Mouse (Mus musculus): Measurements from ENCODE around the gene Wbp1. TPM values are rescaled to one million over a fixed set of nuclear protein-coding genes. Genes with fewer than 3 reads are reported as not detected.

Gene Wbp1
- 10 to 100 TPM; 25.1 to 28.9 (median 28.3) TPM for polyA plus RNA-seq (2017; shearing (Covaris generic))

DNA sequence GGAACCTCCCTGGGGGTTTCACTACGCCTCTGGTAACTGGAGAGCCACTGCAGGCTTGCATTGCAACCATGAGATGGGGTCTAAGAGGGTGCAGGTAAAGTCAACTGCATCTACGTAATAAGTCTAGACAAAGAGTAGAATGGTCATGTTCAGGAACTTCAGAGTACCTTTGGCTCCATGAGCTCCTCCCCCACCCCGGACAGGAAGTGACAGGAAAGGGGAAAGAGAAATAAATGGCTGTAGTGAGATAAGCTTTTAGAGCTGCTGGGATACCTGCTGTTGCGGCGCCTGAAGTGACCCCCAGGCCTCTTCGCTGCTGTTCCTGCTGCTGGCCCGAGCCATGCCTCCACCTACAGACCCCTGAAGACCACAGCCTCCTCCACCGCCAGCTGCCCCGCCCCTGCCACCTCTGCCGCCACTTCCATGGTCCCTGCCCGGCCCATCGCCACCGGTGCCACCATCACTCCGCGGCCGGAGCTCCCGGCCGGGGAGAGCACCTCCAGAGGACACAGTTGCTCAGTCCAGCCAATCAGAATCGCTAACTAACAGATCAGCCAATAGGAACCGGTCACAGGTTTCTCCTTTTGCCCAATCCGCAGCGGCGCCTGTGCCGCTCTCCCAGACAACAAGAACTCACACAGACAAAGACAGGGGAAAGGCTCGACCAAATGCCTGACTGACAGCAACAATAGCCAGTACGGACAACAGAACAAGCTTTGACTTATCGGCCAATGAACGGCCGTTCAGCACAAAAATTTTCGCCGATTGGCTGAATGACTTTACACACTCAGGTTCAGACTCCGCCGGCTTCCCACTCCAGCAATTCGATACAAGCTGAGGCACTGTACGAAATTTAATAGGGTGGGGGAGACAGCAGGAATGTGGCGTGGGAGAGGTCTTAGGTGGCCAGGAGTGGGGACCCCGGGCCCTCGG lies at the start of gene Wbp1:
TSS of gene Wbp1 (minus strand) at position 630 of the 933 bp plus-strand sequence.
- peak; percentile 92 for ATAC-seq

DNA sequence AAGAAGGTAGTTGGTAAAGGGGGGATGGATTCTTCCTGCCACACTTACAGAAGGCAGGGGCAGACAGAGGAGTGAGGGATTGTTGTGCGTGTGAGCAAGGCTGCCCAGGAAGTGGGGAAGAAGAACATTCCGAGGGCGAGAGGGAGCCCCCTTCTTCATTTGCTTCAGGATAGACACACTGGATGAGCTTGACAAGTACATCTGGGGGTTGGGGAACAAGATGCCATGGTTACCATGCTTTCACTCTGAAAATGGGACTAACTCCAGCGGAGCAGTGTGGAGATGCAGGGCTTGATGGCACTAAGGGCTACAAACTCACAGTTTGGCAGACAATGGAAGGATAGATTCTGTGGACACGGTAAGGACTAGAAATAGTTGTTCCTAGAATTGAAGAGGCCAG lies 49.7 kb upstream of the Wbp1 start:
- no peak for ATAC-seq

DNA sequence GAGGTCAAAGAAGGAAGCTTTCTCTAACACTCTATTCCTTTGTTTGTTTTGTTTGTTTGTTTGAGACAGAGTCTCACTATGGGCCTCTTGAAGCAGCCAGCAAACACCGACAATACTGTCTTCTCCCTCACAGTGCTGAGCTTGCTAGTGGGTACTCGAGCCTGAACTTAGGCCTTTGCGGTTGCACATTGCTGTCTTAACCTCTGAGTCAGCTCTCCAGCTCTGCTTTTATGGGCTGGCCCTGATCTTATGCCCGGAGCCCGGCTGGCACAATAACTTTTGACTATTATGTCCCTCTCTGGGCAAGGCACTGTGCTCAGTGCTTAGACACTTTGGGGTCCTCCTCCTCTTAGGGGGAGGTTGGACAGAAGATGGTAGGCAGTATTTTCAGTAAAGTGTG lies 48.5 kb upstream of the Wbp1 start:
- ATAC-seq, result no peak

DNA sequence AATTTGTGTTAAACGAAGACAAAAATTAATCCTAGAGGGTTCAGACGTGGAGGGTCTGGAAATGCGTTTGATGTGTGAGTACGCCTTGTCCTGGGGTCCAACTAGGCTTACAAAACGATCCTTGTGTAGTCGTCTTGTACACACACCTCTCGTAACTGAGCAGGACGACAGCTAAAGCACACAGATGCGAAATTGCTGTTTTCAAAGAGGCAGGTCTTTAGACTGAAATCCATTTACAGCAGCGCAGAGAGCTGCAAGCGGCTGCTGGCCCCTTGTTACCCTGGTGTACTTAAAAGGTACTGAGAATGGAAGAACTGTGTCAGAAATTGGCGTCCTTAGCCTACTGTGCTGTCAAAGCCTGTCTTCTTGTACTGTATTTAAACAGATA lies 44.9 kb upstream of the Wbp1 start:
- peak; percentile 33 for ATAC-seq

DNA sequence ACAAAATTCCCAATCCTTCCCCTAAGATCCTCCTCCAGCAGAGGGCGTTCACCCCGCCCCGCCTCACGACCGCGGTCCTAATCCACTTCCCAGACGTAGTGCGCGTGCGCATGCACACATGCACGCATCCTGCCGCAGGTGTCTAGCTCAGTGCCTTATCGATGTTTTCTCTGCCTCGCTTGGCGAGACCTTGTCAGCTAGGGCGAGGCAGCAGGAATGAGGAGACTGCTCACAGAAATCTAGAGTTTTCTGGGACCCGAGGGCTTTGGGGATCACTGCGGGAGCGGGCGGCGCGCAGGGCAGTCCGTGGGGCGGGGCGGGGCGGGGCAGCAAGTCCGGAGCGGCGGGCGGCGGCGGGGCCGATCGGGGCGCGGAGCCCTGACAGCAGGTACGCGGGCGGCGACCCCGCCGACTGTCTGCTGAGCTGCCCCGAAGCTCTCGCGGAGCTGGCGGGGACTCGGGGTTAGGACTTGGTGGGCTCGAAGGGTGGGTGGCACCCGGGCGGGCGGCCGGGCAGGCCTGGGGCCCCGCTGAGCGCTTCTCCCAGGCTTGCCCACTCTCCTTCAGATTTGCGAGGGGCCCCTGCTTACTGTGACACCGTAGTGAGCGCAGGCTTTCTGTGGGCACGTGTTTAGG lies 44.4 kb upstream of the Wbp1 start, which contains the start of gene Dctn1:
TSS of gene Dctn1 (plus strand) at position 314 of the 636 bp plus-strand sequence.
- ATAC-seq, result peak; percentile 82

DNA sequence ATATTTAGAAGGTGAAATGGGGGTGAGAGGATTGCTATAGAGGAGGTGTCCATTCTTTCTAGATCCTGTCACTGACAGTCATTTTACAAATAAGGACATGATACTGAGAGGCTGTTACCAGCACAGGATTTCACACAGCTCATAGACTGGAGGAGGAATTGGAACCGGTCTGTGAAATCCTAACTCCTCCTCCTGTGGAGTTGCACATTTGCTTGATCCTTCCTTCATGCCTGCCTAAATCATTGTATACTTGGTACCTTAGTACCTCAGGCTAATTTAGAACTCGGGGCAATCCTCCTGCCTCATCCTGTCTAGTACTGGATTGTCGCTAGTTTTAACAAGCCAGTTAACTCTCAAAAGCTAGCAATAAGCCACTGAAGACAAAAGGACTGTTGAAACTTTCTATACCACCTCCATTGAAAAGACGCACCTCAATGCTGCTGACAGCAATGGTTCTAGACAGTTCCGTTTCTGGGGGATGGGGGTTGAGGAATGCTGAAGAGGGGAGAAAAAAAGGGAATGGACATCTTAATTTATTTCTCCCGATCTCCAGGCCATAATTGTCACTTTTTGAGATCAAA lies 43.8 kb upstream of the Wbp1 start:
- ATAC-seq, result peak; percentile 57

DNA sequence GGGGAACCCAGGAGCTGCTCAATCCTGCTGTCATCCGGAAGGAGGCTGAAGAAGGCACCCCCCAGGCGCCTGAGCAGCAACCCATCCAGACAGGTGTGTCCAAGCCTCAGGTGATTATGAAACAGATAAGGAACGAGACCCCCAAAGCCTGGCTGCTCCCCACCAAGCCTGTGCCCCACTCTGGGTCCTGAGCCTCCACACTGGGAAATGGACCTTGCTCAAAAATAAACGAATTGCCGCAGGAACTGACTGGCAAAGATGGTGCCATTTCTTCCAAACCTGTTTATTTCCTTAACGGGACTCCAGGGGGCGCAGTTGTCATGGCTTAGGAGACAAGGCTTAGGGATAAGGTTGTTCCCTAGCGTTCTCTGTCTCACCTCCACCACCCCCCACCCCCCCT lies 41.3 kb upstream of the Wbp1 start:
- ATAC-seq, result no peak

DNA sequence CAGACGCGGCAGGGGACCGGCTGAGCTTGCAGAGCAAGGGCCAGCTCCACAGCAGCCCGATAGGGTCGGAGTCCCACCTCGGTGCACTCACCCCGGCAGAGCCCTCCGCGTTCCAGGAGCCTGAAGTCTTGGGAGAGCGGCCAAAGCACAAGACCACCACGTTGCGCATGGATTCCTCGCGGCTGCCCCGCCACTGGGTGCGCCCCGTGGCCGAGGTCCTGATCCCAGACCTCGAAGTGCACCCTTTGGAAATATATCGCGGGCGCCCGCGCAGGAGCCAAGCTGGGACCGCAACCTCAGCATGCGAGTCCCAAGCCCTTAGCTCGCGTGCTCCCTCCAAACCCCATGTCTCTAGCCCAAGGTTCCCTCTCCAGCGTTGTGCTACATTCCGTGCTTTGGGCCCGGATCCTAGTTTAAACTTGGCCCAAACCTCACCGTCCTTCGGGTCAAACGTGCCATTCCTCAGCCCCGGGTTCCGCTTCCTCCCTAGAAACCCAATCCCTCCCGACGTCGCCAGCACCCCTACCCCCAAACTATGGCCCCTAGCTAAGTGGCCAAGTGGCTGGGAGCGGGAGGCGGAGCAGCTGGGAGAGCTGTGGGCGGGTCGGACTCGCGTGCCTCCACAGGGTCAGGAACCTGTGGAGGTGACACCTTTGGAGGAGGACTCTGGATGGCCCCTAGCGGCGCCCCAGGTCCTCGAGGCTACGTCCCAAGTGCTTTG lies 40.7 kb upstream of the Wbp1 start:
- no peak for ATAC-seq

DNA sequence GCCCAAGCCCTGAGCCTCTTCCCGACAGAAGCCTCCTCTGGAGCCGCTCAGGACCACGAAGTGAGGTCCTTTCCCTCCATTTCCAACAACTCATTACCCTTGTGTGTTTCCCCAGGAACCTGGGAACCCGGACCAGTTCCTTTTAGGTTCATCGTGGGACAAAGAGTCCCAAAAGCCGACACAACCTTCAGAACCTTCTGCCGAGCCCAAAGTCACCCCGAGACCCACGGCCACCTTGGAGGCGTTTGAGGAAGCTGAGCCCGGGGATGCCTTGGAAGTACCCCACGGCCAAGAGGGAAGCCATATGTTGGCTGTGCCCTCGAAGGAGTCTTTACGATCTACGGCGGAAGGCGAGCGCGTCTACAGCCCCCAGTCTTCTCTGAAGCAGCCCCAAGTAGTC lies 40.1 kb upstream of the Wbp1 start:
- no peak for ATAC-seq

DNA sequence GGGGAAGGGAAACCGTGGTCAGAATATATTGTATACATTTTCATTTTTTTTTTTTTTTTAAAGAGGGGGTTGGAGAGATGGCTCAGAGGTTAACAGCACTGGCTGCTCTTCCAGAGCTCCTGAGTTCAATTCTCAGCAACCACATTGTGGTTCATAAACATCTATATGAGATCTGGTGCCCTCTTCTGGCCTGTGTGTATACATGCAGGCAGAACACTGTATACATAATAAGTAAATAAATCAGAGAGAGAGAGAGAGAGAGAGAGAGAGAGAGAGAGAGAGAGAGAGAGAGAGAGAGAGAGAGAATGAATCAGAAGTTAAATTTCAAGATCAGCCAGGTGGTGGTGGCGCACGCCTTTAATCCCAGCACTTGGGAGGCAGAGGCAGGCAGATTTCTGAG lies 38.1 kb upstream of the Wbp1 start:
- ATAC-seq, result peak; percentile 62

DNA sequence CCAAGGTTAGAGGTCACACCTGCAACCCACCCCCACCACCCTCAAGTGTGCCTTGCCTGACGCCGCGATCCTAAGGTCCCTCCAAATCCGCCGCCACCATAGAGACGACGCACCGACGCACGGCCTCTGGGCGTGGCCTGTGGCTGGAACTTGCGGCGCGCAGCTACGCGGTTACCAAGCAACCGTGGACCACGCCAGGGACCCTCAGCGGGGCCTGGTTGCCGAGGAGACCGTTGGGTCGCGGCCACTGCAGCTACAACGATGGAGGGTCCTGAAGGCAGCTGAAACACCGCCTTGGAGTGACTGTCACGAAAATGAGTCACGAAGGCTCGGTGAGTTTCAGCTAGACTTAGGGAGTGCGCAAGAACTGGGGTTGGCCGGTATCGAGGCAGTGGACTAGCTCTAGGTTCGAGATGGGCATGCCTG lies 34.9 kb upstream of the Wbp1 start, which contains the start of the genes Wdr54 and 1700003E16Rik:
TSS of gene Wdr54 (minus strand) at position 139 of the 426 bp plus-strand sequence.
TSS of gene 1700003E16Rik (plus strand) at position 146 of the 426 bp plus-strand sequence.
- ATAC-seq, result peak; percentile 64

GRCm38 (mm10) chr6:83155552-83156238 lies 34.3 kb upstream of the Wbp1 start:
- ATAC-seq, result peak; percentile 19

DNA sequence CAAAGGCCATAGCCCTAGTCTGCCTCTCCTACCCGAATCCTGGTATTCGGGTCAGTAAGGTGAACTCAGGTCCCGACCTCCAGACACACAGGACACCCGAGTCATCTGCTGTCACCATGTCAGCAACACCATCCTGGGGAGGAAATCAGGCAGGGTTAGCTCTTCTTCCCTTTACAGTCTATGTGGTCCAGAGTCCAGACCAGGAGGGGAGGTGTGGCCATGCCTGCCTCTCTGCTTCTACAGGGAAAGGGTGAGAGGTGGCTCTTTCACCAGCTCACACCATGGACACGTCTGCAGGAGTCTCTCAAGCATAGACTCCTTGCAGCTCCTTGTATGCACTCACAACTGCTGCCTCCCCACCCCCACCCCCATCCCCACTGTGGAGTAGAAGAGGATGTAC lies 32.1 kb upstream of the Wbp1 start:
- ATAC-seq, result no peak

GRCm38 (mm10) chr6:83153038-83153437 lies 31.7 kb upstream of the Wbp1 start:
- ATAC-seq, result no peak

- no peak for ATAC-seq
Measured at GRCm38 (mm10) chr6:83151721-83152120, 30.4 kb upstream of the Wbp1 start.

DNA sequence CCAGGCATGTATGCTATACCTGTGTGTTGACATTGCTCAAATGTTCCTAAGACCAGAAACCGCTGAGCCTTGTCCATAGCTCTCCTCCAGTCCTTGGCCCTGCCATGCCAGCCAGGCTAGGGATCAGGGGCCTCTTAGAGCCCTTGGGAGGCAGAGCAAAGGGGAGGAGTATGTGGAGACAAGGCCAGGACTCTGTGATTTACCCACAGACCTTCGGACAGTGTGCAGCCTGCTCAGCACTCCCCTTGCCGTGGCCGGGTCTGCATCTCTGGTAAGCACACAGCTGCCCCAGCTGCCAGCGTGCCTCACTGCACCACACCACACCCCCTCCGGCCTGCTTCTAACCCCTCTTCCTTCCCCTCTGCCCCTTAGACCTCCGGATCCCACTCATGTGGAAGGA lies 25.9 kb upstream of the Wbp1 start:
- ATAC-seq, result no peak

DNA sequence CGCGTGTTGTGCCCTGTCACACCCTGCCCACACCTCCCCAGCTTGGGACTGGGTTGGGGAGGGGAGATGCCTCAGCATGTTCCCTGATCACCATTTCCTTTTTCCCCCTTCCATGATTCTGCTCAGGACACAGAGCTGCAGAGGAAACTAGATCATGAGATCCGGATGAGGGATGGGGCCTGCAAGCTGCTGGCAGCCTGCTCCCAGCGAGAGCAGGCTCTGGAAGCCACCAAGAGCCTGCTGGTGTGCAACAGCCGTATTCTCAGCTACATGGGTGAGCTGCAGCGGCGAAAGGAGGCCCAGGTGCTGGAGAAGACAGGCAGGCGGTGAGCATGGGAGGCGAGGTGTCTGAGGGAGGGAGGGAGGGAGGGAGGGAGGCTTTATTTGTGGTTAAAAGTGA lies 24.4 kb upstream of the Wbp1 start:
- ATAC-seq, result no peak

DNA sequence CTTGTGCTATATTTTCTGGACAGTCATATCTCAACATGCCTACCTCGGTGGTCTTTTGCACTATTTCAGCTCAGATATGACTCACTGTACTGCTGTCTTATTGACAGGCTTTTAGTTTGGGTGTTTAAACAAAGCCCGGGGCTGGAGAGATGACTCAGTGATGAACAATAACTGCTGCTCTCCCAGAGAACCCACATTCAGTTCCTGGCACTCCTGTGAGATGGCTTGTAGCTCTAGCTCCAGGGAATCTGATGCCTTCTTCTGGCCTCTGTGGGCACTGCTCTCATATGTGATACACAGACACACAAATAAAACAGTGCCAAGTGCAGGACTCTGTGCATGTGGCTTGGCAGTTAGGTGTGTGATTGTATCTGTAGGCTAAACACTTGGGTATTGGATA lies 23.9 kb upstream of the Wbp1 start:
- no peak for ATAC-seq

DNA sequence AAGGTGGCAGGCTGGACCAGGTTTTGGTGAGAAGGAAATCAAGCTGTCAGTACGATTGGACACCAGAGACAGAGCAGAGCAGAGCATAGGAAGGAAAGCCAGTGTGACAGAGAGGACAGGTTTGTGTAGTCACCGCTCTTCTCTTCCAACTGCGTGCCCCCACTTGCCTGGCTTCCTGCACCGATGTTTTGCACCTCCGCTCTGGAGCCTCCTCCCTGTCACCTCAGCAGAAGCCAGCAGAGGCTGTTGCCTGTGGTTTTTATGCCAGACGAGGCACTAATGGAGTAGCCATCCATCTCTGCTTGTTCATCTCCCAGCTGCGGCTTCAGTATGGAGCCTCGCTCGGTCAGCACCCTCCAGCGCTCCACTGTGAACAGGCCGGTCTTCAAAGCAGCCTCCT lies 21.5 kb upstream of the Wbp1 start:
- ATAC-seq, result no peak

GRCm38 (mm10) chr6:83142211-83142731 lies 20.9 kb upstream of the Wbp1 start:
- ATAC-seq, result no peak

GRCm38 (mm10) chr6:83141636-83142035 lies 20.3 kb upstream of the Wbp1 start:
- no peak for ATAC-seq

DNA sequence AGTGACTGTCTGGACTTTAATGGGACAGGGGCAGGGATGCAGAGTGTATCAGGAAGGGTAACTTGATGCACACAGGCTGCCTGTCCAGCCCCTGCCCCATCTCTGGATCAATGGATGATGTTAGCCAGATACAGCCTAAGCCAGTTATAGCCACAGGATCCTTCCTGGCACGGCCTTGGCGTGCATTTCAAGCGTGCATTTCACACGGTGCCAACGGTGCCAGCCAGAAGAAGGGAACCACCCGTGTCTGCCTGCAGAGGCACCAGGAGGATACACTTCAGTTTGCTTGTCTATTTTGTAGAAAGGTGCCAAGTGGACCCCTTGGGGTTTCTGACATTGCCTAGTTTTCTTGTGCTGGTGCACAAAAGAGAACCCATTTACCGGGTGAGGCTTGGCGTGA lies 18.7 kb upstream of the Wbp1 start:
- ATAC-seq, result no peak

Data from inflammation-experienced regulatory T-cells, adult 6 months (primary cell).